Mouse (Mus musculus): Measurements from ENCODE around the gene Sik3. TPM values are rescaled to one million over a fixed set of nuclear protein-coding genes. Genes with fewer than 3 reads are reported as not detected.

The Sik3 gene
- polyA plus RNA-seq, 1 experiment from 2014 or later: 5.0 TPM

GRCm38 (mm10) chr9:46224945-46225660 is 212.5 kb downstream of the Sik3 start:
- peak; percentile 30 for ATAC-seq
- Histone ChIP-seq H3K9ac (replicated peaks) (peak overlapping the region; percentile 21; the same call in 1 of the 2 replicates), H3K27ac (ENCODE audit: low read depth) (peak overlapping the region; percentile 87), H3K9me3 (ENCODE audit: low read length) (no peaks in the 10 kb centered on the region), H3K4me1 (ENCODE audit: insufficient read depth) (peaks cover 19% of the 10 kb centered on the region), H3K27me3 (ENCODE audit: insufficient read depth, low read length) (no peaks in the 10 kb centered on the region), H3K36me3 (replicated peaks; ENCODE audit: insufficient read depth, low read length) (peaks cover 30% of the 10 kb centered on the region), H3K4me2 (ENCODE audit: low read depth, low read length) (peak overlapping the region; percentile 16; the same call in 1 of the 2 replicates), H3K4me3 (ENCODE audit: low read depth, low read length) (no peak overlapping the region)
- no peak for DNase-seq
- TF ChIP-seq EP300 (IDR thresholded peaks at IDR 0.05; ENCODE audit: low read depth) (no peak), CTCF (IDR thresholded peaks at IDR 0.05; ENCODE audit: low read depth) (no peak)
- WGBS (ENCODE audit: insufficient replicate concordance): 46% methylated on average over 5 of the region's 5 CpGs

- Histone ChIP-seq H3K27ac (ENCODE audit: low read depth) (peak overlapping the region; percentile 87), H3K4me3 (ENCODE audit: low read depth, low read length) (no peak overlapping the region), H3K36me3 (replicated peaks; ENCODE audit: insufficient read depth, low read length) (peaks cover 10% of the 10 kb centered on the region), H3K4me1 (ENCODE audit: insufficient read depth) (peaks cover 19% of the 10 kb centered on the region), H3K9me3 (ENCODE audit: low read length) (no peaks in the 10 kb centered on the region), H3K4me2 (ENCODE audit: low read depth, low read length) (no peak overlapping the region), H3K27me3 (ENCODE audit: insufficient read depth, low read length) (no peaks in the 10 kb centered on the region), H3K9ac (replicated peaks) (no peak overlapping the region)
- TF ChIP-seq EP300 (IDR thresholded peaks at IDR 0.05; ENCODE audit: low read depth) (no peak), CTCF (IDR thresholded peaks at IDR 0.05; ENCODE audit: low read depth) (no peak)
- ATAC-seq (no peak), DNase-seq (no peak)
- WGBS (ENCODE audit: insufficient replicate concordance): 49% methylated on average over 3 of the region's 3 CpGs
Measured at GRCm38 (mm10) chr9:46227064-46227614, 214.5 kb downstream of the Sik3 start.

DNA sequence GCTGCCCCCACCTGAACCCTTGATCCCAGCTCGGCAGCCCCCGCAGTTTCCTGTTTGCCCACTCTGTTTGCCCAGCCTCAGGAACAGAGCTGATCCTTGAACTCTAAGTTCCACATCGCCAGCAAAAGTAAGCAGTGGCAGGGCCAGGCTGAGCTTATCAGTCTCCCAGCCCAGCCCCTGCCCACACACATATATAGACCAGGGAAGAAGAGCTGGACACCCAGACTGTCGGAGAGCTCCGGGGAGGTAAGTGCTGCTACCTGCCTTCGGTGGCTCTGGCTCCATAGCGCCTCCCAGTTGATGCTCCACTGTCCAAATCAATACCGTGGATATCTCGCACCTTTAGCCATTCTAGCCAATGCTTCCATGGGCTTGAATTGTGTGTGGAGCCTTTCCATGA is 215.9 kb downstream of the Sik3 start, which contains the start of gene Apoa1:
TSS of gene Apoa1 (plus strand) at position 90 of the 400 bp plus-strand sequence.
- Histone ChIP-seq H3K27me3 (ENCODE audit: insufficient read depth, low read length) (no peaks in the 10 kb centered on the region), H3K4me1 (ENCODE audit: insufficient read depth) (peaks cover 21% of the 10 kb centered on the region), H3K4me2 (ENCODE audit: low read depth, low read length) (peak within 1 kb of the TSS; percentile 69), H3K4me3 (ENCODE audit: low read depth, low read length) (peak within 1 kb of the TSS; percentile 45), H3K9ac (replicated peaks) (peak within 1 kb of the TSS; percentile 79), H3K27ac (ENCODE audit: low read depth) (peak within 1 kb of the TSS; percentile 96), H3K9me3 (ENCODE audit: low read length) (no peaks in the 10 kb centered on the region), H3K36me3 (replicated peaks; ENCODE audit: insufficient read depth, low read length) (peaks cover 1% of the 10 kb centered on the region; the same call in 1 of the 2 replicates)
- 0 out of 2 replicates have a peak, but pooled peaks have one; percentile 10 for TF ChIP-seq CTCF (IDR thresholded peaks at IDR 0.05; ENCODE audit: low read depth)
- peak; percentile 65; the same call in 1 of the 2 replicates for TF ChIP-seq EP300 (IDR thresholded peaks at IDR 0.05; ENCODE audit: low read depth)
- DNase-seq (peak; percentile 83), ATAC-seq (peak; percentile 62)
- 46% methylated on average over 9 of the region's 9 CpGs for WGBS (ENCODE audit: insufficient replicate concordance)

GRCm38 (mm10) chr9:46229573-46230449 is 217.2 kb downstream of the Sik3 start:
- Histone ChIP-seq H3K27me3 (ENCODE audit: insufficient read depth, low read length) (no peaks in the 10 kb centered on the region), H3K9me3 (ENCODE audit: low read length) (no peaks in the 10 kb centered on the region), H3K9ac (replicated peaks) (peak overlapping the region; percentile 79), H3K4me2 (ENCODE audit: low read depth, low read length) (peak overlapping the region; percentile 69), H3K27ac (ENCODE audit: low read depth) (peak overlapping the region; percentile 96), H3K36me3 (replicated peaks; ENCODE audit: insufficient read depth, low read length) (no peaks in the 10 kb centered on the region), H3K4me3 (ENCODE audit: low read depth, low read length) (peak overlapping the region; percentile 45), H3K4me1 (ENCODE audit: insufficient read depth) (peaks cover 20% of the 10 kb centered on the region)
- TF ChIP-seq EP300 (IDR thresholded peaks at IDR 0.05; ENCODE audit: low read depth) (no peak), CTCF (IDR thresholded peaks at IDR 0.05; ENCODE audit: low read depth) (peak; percentile 75)
- ATAC-seq (peak; percentile 19), DNase-seq (peak; percentile 79)
- 10% methylated on average over 37 of the region's 37 CpGs for WGBS (ENCODE audit: insufficient replicate concordance)

- peak overlapping the region; percentile 96 for H3K27ac ChIP-seq (ENCODE audit: low read depth)
- peak; percentile 48; the same call in 1 of the 2 replicates for ATAC-seq
Measured at GRCm38 (mm10) chr9:46230450-46230975, 217.9 kb downstream of the Sik3 start.

More at GRCm38 (mm10) chr9:46230450-46230975, 217.9 kb downstream of the Sik3 start:
- Histone ChIP-seq H3K27me3 (ENCODE audit: insufficient read depth, low read length) (no peaks in the 10 kb centered on the region), H3K9ac (replicated peaks) (peak overlapping the region; percentile 79), H3K4me1 (ENCODE audit: insufficient read depth) (peaks cover 18% of the 10 kb centered on the region), H3K4me2 (ENCODE audit: low read depth, low read length) (peak overlapping the region; percentile 69), H3K36me3 (replicated peaks; ENCODE audit: insufficient read depth, low read length) (no peaks in the 10 kb centered on the region), H3K9me3 (ENCODE audit: low read length) (no peaks in the 10 kb centered on the region), H3K4me3 (ENCODE audit: low read depth, low read length) (peak overlapping the region; percentile 45)
- TF ChIP-seq CTCF (IDR thresholded peaks at IDR 0.05; ENCODE audit: low read depth) (no peak), EP300 (IDR thresholded peaks at IDR 0.05; ENCODE audit: low read depth) (peak; percentile 16; the same call in 1 of the 2 replicates)
- DNase-seq: peak; percentile 63
- 23% methylated on average over 13 of the region's 13 CpGs for WGBS (ENCODE audit: insufficient replicate concordance)

Measured in liver, postnatal 0 days (tissue).